Mouse (Mus musculus) embryonic facial prominence, embryonic 11.5 days (tissue): ENCODE data around the gene N4bp2l2. TPM values are rescaled to one million over a fixed set of nuclear protein-coding genes. Genes with fewer than 3 reads are reported as not detected.
"Not testable (repeated sequence)": the region's sequence is repeated elsewhere in the genome, so short reads cannot be mapped to it uniquely, and the experiment has no call there.

Experiments
- ATAC-seq: fragments of 200-750 bp; cut with Nextera tagmentation; replicated peaks from 2 replicates; pipeline ENCODE4 v1.8.0; 2017; ENCODE audit warnings: low read depth; ENCODE audit not compliant: insufficient number of reproducible peaks, low FRiP score, low TSS enrichment
- DNase-seq: peaks from one replicate; pipeline ENCODE4 v3.0.0-alpha.2; 2015; ENCODE audit warnings: low spot score
- H3K27ac ChIP-seq: fragments of 300-500 bp; sonication (generic); replicated peaks from 2 replicates; pipeline ENCODE4 v1.5.1; 2014; ENCODE audit warnings: mild to moderate bottlenecking, low read depth, low read length, control low read depth
- H3K27me3 ChIP-seq: fragments of 300-500 bp; sonication (generic); 2 replicates; pipeline ENCODE4 v1.6.1; 2014; ENCODE audit warnings: mild to moderate bottlenecking, low read length, moderate library complexity, mixed read lengths; ENCODE audit not compliant: control insufficient read depth, insufficient read depth
- H3K36me3 ChIP-seq: fragments of 300-500 bp; sonication (generic); replicated peaks from 2 replicates; pipeline ENCODE4 v1.6.1; 2014; ENCODE audit warnings: low read depth, mild to moderate bottlenecking, low read length, moderate library complexity, mixed read lengths; ENCODE audit not compliant: control insufficient read depth, insufficient read depth
- H3K4me1 ChIP-seq: fragments of 300-500 bp; sonication (generic); 2 replicates; pipeline ENCODE4 v1.6.1; 2014; ENCODE audit warnings: low read length, mixed read lengths; ENCODE audit not compliant: control insufficient read depth, insufficient read depth
- H3K4me2 ChIP-seq: fragments of 300-500 bp; sonication (generic); 2 replicates; pipeline ENCODE4 v1.6.1; 2014; ENCODE audit warnings: low read depth, mild to moderate bottlenecking, control low read depth, low read length, moderate library complexity
- H3K4me3 ChIP-seq: fragments of 300-500 bp; sonication (generic); 2 replicates; pipeline ENCODE4 v1.5.1; 2014; ENCODE audit warnings: low read depth, low read length, control low read depth
- H3K9ac ChIP-seq: fragments of 300-500 bp; sonication (generic); replicated peaks from 2 replicates; pipeline ENCODE4 v1.6.1; 2014; ENCODE audit warnings: mild to moderate bottlenecking, control low read depth, low read length
- H3K9me3 ChIP-seq: fragments of 300-500 bp; sonication (generic); replicated peaks from 2 replicates; pipeline ENCODE4 v1.6.1; 2016; ENCODE audit warnings: mild to moderate bottlenecking, low read length, inconsistent platforms, mixed read lengths; ENCODE audit not compliant: control insufficient read depth
- WGBS: fragments of 180-500 bp; shearing (Covaris S2); extraction: QIAGEN DNeasy Blood & Tissue Kit; methylation state at CpG from one replicate; pipeline ENCODE4 v1.1.7; 2014; 5-methylcytosine and 5-hydroxymethylcytosine counted together
- polyA plus RNA-seq: library from polyadenylated mRNA; unstranded; fragments of >200 nt; fragmentation: Nextera tagmentation; extraction: Ambion mirVana; gene quantifications from 2 replicates; pipeline ENCODE4 v1.2.1, GENCODE M21; 2014

Gene N4bp2l2
- polyA plus RNA-seq, 1 experiment from 2014 or later = 56.0 TPM

DNA sequence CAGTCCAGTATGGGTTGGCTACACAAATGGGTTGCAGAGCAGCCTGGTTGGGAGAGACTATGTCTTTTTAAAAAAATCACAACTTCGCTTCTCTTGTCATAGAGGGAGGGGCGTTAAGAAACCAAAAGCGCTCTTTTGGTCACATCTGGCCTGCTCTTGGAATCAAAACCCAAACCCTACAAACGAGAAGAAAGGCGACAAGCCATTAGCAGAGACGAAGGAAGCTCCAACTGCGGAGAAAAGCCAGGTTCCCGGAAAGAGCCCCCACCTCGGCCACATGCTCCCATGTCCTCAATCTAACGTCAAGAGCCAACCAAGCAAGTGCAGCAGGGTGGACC, 1.2 kb downstream of the N4bp2l2 start:
- ATAC-seq = no peak; the same call in 1 of the 2 replicates

DNA sequence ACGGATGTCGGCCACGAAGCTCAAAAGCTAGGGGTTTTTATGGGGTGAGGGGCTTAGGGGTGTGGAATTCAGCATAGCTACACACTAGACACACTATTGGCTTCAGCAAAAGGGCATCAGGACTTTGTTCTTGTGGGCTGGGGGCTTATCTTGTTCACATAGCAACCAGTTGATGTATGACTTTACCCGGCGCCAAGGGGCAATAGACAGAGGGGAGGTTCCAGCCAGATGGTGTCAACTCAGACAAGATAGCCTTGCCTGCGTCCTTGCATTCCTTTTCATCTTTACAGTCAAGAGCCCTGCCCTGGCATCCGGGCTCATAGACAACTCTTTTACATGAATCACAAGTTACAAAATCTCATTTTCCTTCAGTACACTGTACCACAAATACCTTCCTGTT, 2.1 kb downstream of the N4bp2l2 start:
- 97% methylated on average over 7 of the region's 7 CpGs for WGBS
- DNase-seq, H3K27ac ChIP-seq, H3K36me3 ChIP-seq, H3K9me3 ChIP-seq, H3K4me3 ChIP-seq, H3K4me1 ChIP-seq, ATAC-seq, H3K9ac ChIP-seq, H3K27me3 ChIP-seq, H3K4me2 ChIP-seq: not testable (repeated sequence)

More for the DNA sequence above, 1.2 kb downstream of the N4bp2l2 start:
- Histone ChIP-seq H3K9ac (peak overlapping the region; percentile 89), H3K4me1 (no peaks in the 10 kb centered on the region), H3K4me3 (peak overlapping the region; percentile 88), H3K4me2 (peak overlapping the region; percentile 65), H3K27ac (peak overlapping the region; percentile 93), H3K9me3 (no peaks in the 10 kb centered on the region), H3K36me3 (no peaks in the 10 kb centered on the region), H3K27me3 (no peaks in the 10 kb centered on the region)
- WGBS = under 1% methylated on average over 10 of the region's 10 CpGs
- DNase-seq = no peak

DNA sequence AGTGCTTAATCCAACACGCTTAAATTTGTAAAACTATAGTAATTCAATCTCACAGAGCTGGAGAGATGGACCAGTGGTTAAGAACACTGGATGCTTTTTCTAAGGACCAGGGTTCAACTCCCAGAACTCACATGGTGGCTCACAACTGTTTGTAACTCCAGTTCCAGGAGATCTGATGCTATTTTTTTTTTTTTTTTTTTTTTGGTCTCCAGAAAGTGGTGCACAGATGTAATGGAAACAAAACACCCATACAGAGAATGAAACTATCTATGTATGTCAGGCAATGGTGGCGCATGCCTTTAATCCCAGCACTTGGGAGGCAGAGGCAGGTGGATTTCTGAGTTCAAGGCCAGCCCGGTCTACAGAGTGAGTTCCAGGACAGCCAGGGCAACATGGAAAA, 5.7 kb downstream of the N4bp2l2 start:
- H3K36me3 ChIP-seq, ATAC-seq, H3K4me1 ChIP-seq, H3K9ac ChIP-seq, H3K4me2 ChIP-seq, DNase-seq, H3K4me3 ChIP-seq, H3K9me3 ChIP-seq, H3K27me3 ChIP-seq, H3K27ac ChIP-seq: not testable (repeated sequence)
- 93% methylated on average over 3 of the region's 3 CpGs for WGBS

DNA sequence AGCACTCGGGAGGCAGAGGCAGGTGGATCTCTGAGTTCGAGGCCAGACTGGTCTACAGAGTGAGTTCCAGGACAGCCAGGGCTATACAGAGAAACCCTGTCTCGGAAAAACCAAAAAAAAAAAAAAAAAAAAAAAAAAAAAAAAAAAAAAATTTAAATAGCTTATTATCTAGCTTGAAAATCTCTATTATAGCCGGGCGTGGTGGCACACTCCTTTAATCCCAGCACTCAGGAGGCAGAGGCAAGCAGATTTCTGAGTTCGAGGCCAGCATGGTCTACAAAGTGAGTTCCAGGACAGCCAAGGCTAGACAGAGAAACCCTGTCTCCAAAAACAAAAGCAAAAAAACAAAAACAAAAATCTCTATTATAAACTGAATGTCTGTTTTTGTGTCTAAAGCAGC, 6.6 kb downstream of the N4bp2l2 start:
- H3K4me3 ChIP-seq, H3K9me3 ChIP-seq, H3K4me2 ChIP-seq, H3K36me3 ChIP-seq, H3K4me1 ChIP-seq, H3K27ac ChIP-seq, DNase-seq, H3K27me3 ChIP-seq, H3K9ac ChIP-seq, ATAC-seq: not testable (repeated sequence)
- 95% methylated on average over 6 of the region's 6 CpGs for WGBS

DNA sequence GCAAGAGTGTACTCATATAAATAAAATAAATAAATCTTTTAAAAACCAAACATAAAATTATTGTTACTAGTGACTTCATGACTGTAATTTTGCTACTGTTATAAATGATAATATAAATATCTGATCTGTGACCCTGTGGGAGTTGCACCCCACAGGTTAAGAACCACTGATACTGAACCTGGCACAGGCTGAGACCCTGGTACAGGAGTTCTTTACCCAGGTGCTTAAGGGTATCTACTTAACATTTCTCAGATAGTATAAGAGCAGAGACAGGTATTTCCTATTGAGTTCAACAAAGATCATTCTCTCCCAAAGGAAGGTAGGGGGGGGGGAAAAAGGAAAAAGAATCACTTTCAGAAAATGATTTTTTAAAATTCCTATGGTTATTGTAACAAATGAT, 11.4 kb downstream of the N4bp2l2 start:
- no peak for ATAC-seq
- H3K27me3 ChIP-seq = no peaks in the 10 kb centered on the region
- no peak for DNase-seq
- H3K9me3 ChIP-seq = no peaks in the 10 kb centered on the region
- no peak overlapping the region for H3K9ac ChIP-seq
- H3K36me3 ChIP-seq = no peaks in the 10 kb centered on the region; the same call in 1 of the 2 replicates
- H3K4me1 ChIP-seq = no peaks in the 10 kb centered on the region
- no peak overlapping the region for H3K27ac ChIP-seq
- H3K4me2 ChIP-seq = no peak overlapping the region
- H3K4me3 ChIP-seq = no peak overlapping the region

DNA sequence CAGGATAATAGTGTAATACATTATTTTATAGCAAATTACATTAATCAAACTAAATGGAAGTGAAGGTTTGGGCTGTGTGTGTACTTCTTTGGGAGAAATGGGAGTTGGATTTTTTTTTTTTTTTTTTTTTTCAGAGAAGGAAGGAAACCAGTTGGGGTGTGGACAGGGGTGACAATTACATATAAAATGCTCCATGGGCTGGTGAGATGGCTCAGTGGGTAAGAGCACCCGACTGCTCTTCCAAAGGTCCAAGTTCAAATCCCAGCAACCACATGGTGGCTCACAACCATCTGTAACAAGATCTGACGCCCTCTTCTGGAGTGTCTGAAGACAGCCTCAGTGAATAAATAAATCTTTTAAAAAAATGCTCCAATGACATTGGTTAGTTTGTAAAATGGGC, 13.4 kb downstream of the N4bp2l2 start:
- DNase-seq (no peak), ATAC-seq (no peak)
- Histone ChIP-seq H3K36me3 (no peaks in the 10 kb centered on the region; the same call in 1 of the 2 replicates), H3K4me3 (no peak overlapping the region), H3K4me2 (no peak overlapping the region), H3K4me1 (no peaks in the 10 kb centered on the region), H3K9me3 (no peaks in the 10 kb centered on the region), H3K9ac (no peak overlapping the region), H3K27ac (no peak overlapping the region), H3K27me3 (no peaks in the 10 kb centered on the region)
- WGBS = 92% methylated on average over 2 of the region's 2 CpGs

DNA sequence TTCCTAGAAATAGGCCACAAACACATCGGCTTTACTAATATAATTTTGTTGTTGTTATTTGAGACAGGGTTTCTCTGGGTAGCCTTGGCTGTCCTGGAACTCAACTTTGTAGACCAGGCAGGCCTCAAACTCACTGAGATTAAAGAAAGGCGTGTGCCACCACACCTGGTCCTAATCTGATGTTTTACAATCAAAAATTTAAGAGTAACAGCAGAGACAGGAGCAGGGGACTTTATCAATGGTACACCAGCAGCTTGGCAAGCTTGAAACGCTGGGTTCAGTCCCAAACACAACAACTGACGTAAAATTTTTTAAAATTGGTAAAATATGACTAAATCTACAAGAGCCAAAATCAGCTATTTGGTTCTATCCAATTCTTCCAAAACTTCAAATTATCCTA, 21.1 kb downstream of the N4bp2l2 start:
- WGBS = 95% methylated on average over 4 of the region's 4 CpGs
- DNase-seq = no peak

DNA sequence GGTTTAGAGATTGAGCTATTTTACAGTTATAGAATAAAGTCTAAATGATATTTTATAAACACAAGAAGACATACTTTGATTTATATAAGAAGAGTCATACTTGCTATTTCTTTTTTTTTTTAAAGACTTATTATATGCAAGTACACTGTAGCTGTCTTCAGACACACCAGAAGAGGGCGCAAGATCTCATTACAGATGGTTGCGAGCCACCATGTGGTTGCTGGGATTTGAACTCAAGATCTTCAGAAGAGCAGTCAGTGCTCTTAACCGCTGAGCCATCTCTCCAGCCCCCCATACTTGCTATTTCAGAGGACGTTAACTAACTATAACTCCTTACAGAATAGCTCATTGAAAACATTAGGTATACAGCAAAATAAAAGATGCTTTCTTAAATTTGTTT, 22.6 kb downstream of the N4bp2l2 start:
- not testable (repeated sequence) for H3K9me3 ChIP-seq, H3K27me3 ChIP-seq, H3K36me3 ChIP-seq, H3K4me2 ChIP-seq, H3K9ac ChIP-seq, ATAC-seq, H3K4me1 ChIP-seq, H3K27ac ChIP-seq, DNase-seq, H3K4me3 ChIP-seq
- 95% methylated on average over 4 of the region's 4 CpGs for WGBS

More for the DNA sequence above, 21.1 kb downstream of the N4bp2l2 start:
- Histone ChIP-seq H3K4me1 (no peaks in the 10 kb centered on the region), H3K27me3 (no peaks in the 10 kb centered on the region), H3K27ac (no peak overlapping the region), H3K4me2 (no peak overlapping the region), H3K9me3 (no peaks in the 10 kb centered on the region), H3K9ac (no peak overlapping the region), H3K36me3 (no peaks in the 10 kb centered on the region; the same call in none of the 2 replicates), H3K4me3 (no peak overlapping the region)
- no peak for ATAC-seq
